Mouse (Mus musculus) ES-E14 (cell line): ENCODE data around the gene Phc1. TPM values are rescaled to one million over a fixed set of nuclear protein-coding genes. Genes with fewer than 3 reads are reported as not detected.
A peak's percentile ranks its signal among the peaks of the same experiment; 100 is the strongest.

Experiments
- DNase-seq: peaks from one replicate; pipeline ENCODE4 v3.0.0-alpha.2; 2013; ENCODE audit warnings: low read depth, low spot score
- H3K27ac ChIP-seq: 2 replicates; pipeline ENCODE4 v1.5.1; 2012; ENCODE audit warnings: low read depth, mild to moderate bottlenecking, low read length, moderate library complexity, mixed read lengths; ENCODE audit not compliant: poor library complexity, insufficient read depth, severe bottlenecking
- H3K36me3 ChIP-seq: 2 replicates; pipeline ENCODE4 v1.6.1; 2012; ENCODE audit warnings: mild to moderate bottlenecking, low read length, moderate library complexity, mixed read lengths; ENCODE audit not compliant: control insufficient read depth, poor library complexity, insufficient read depth, severe bottlenecking
- H3K4me1 ChIP-seq, 2 experiments: fragments of 150-350 bp in 1 of 2; sonication (generic) in 1 of 2; 2 replicates each; pipeline ENCODE4 v1.6.1; 2012; ENCODE audit warnings: low read length in 2 of 2, mild to moderate bottlenecking in 1 of 2, mixed read lengths in 1 of 2; ENCODE audit not compliant: control insufficient read depth in 2 of 2, insufficient read depth in 2 of 2, poor library complexity in 1 of 2
- H3K4me3 ChIP-seq, 2 experiments: fragments of 150-350 bp in 1 of 2; sonication (generic) in 1 of 2; 2 replicates each; pipeline ENCODE4 v1.5.1; 2012; ENCODE audit warnings: low read length in 2 of 2, low read depth in 1 of 2, mild to moderate bottlenecking in 1 of 2, mixed read lengths in 1 of 2; ENCODE audit not compliant: insufficient read depth in 1 of 2, poor library complexity in 1 of 2, severe bottlenecking in 1 of 2
- H3K9ac ChIP-seq: 2 replicates; pipeline ENCODE4 v1.6.1; 2012; ENCODE audit warnings: low read depth, mild to moderate bottlenecking, low read length, mixed read lengths; ENCODE audit not compliant: poor library complexity, insufficient read depth, severe bottlenecking
- H3K9me3 ChIP-seq: fragments of 150-350 bp; sonication (generic); 2 replicates; pipeline ENCODE4 v1.6.1; 2012; ENCODE audit warnings: low read depth, mild to moderate bottlenecking, low read length; ENCODE audit not compliant: control insufficient read depth, insufficient read depth
- CHD2 ChIP-seq: IDR thresholded peaks from 2 replicates; pipeline ENCODE4 v1.6.1; 2014; ENCODE audit warnings: mild to moderate bottlenecking, low read depth, low read length, inconsistent platforms
- HCFC1 ChIP-seq: IDR thresholded peaks from 2 replicates; pipeline ENCODE4 v1.6.1; 2012; ENCODE audit warnings: low read length, inconsistent platforms, borderline replicate concordance; ENCODE audit not compliant: insufficient read depth
- MAFK ChIP-seq: IDR thresholded peaks from 2 replicates; pipeline ENCODE4 v1.6.1; 2014; ENCODE audit warnings: mild to moderate bottlenecking, low read depth, low read length, inconsistent platforms; ENCODE audit not compliant: insufficient read depth
- ZC3H11A ChIP-seq: IDR thresholded peaks from 2 replicates; pipeline ENCODE4 v1.6.1; 2012; ENCODE audit warnings: low read depth, mild to moderate bottlenecking, inconsistent platforms, low read length, borderline replicate concordance
- ZNF384 ChIP-seq: IDR thresholded peaks from 2 replicates; pipeline ENCODE4 v1.6.1; 2012; ENCODE audit warnings: low read depth, low read length, inconsistent platforms
- in situ Hi-C, 2 experiments: fragments of 600-800 bp; cut with MboI; formaldehyde crosslinking; loops; one replicate each; pipeline ENCODE4 v1.15.1; 2025; ENCODE audit warnings: low sequenced_read_pairs in 2 of 2, inconsistent platforms in 1 of 2; ENCODE audit not compliant: unreplicated experiment in 2 of 2
- total RNA-seq: library from RNA; depleted of rRNA; stranded (reverse); fragments of 300-350 nt; gene quantifications from 2 replicates; pipeline ENCODE4 v1.2.3, GENCODE M21; 2012

Gene Phc1
- total RNA-seq, 1 experiment = 169 TPM

- in situ Hi-C loops = no loop called here
- peak overlapping the region; percentile 3 to 44; a peak in 2 of 4 replicates for H3K4me3 ChIP-seq
- no peak overlapping the region for H3K9ac ChIP-seq
- H3K4me1 ChIP-seq = peaks cover 4% of the 10 kb centered on the region in 2 experiments; a peak in 2 of 4 replicates
- no peaks in the 10 kb centered on the region for H3K36me3 ChIP-seq
- DNase-seq = no peak
- H3K27ac ChIP-seq = no peak overlapping the region
- H3K9me3 ChIP-seq = no peaks in the 10 kb centered on the region
- TF ChIP-seq MAFK = no peak
- no peak for TF ChIP-seq ZC3H11A
- no peak for TF ChIP-seq ZNF384
- TF ChIP-seq CHD2 = no peak
- no peak for TF ChIP-seq HCFC1
Measured at GRCm38 (mm10) chr6:122297279-122298222, 42.8 kb downstream of the Phc1 start.

- DNase-seq = no peak
- TF ChIP-seq CHD2 = no peak
- in situ Hi-C loops = no loop called here
Measured at GRCm38 (mm10) chr6:122296918-122297278, 43.5 kb downstream of the Phc1 start.

GRCm38 (mm10) chr6:122295242-122295641, 45.1 kb downstream of the Phc1 start:
- Histone ChIP-seq H3K9me3 (no peaks in the 10 kb centered on the region), H3K9ac (no peak overlapping the region), H3K36me3 (no peaks in the 10 kb centered on the region), H3K4me3 (no peak overlapping the region), H3K27ac (no peak overlapping the region), H3K4me1 (peaks cover 4% of the 10 kb centered on the region in 2 experiments; a peak in 2 of 4 replicates)
- DNase-seq = no peak
- in situ Hi-C loops = no loop called here
- TF ChIP-seq ZC3H11A (no peak), HCFC1 (no peak), ZNF384 (no peak), CHD2 (no peak), MAFK (no peak)

More at GRCm38 (mm10) chr6:122296918-122297278, 43.5 kb downstream of the Phc1 start:
- H3K9ac ChIP-seq = no peak overlapping the region
- peaks cover 4% of the 10 kb centered on the region in 2 experiments; a peak in 2 of 4 replicates for H3K4me1 ChIP-seq
- H3K9me3 ChIP-seq = no peaks in the 10 kb centered on the region
- no peaks in the 10 kb centered on the region for H3K36me3 ChIP-seq
- no peak overlapping the region for H3K4me3 ChIP-seq
- H3K27ac ChIP-seq = no peak overlapping the region

- in situ Hi-C loops = no loop called here
- H3K27ac ChIP-seq = no peak overlapping the region
- H3K4me3 ChIP-seq = no peak overlapping the region
- no peak for DNase-seq
- no peaks in the 10 kb centered on the region for H3K36me3 ChIP-seq
- no peak overlapping the region for H3K9ac ChIP-seq
- H3K9me3 ChIP-seq = no peaks in the 10 kb centered on the region
- H3K4me1 ChIP-seq = peaks cover 4% of the 10 kb centered on the region in 2 experiments; a peak in 2 of 4 replicates
- TF ChIP-seq CHD2 = no peak
- no peak for TF ChIP-seq ZC3H11A
- no peak for TF ChIP-seq MAFK
- TF ChIP-seq HCFC1 = no peak
- TF ChIP-seq ZNF384 = no peak
Measured at GRCm38 (mm10) chr6:122294290-122294689, 46.1 kb downstream of the Phc1 start.

- Histone ChIP-seq H3K9me3 (no peaks in the 10 kb centered on the region), H3K9ac (no peak overlapping the region), H3K4me1 (peaks cover 4% of the 10 kb centered on the region in 2 experiments; a peak in 2 of 4 replicates), H3K27ac (no peak overlapping the region; the same call in 1 of the 2 replicates), H3K36me3 (no peaks in the 10 kb centered on the region), H3K4me3 (no peak overlapping the region)
- no peak for TF ChIP-seq ZC3H11A
- TF ChIP-seq HCFC1 = no peak
- no peak for TF ChIP-seq ZNF384
- TF ChIP-seq CHD2 = no peak
- TF ChIP-seq MAFK = no peak
- in situ Hi-C loops = no loop called here
- DNase-seq = no peak
Measured at GRCm38 (mm10) chr6:122293796-122294195, 46.6 kb downstream of the Phc1 start.
